Mouse (Mus musculus) layer of hippocampus, adult 8-10 months (tissue): ENCODE data around the gene Gucy2d. TPM values are rescaled to one million over a fixed set of nuclear protein-coding genes. Genes with fewer than 3 reads are reported as not detected.
A peak's percentile ranks its signal among the peaks of the same experiment; 100 is the strongest.

ENCODE experiments used
- DNase-seq, 2 experiments: peaks; one replicate each; pipeline ENCODE4 v3.0.0; 2022; ENCODE audit warnings: low spot score in 2 of 2
- total RNA-seq, 4 experiments: library from RNA; stranded (reverse); gene quantifications; 2 replicates each; pipeline ENCODE4 v1.2.4; 2022

The Gucy2d gene
- total RNA-seq, result under 1 TPM in 1 of 4 experiments, not detected in 3; 0.17 TPM

DNA sequence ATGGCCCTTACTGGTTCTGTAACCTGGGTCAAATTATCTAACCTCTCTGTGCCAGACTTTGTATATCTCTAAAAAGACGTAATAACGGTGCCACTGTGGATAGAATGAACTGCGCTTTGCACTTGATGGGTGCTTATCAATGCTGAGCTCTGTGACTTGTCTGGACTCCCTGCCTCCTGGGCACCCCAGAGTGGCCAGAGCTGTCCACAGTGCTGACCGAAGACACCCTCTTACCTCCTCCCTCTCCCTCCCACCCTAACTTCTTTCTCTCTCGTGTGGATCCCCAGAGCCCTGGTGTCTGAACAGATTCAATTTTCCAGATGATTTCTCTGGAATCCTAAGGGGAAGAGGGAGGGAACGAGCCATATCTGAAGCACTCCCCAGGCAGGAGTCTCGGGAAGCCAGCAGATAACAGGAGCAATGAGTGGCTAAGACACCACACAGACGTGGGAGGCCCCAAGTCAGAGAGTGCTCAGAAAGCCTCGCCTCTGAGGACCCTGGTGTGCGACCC is at the start of gene Gucy2d:
Gucy2d (plus strand) TSS at position 461 of the 511 bp plus-strand sequence.
- DNase-seq, result no peak

DNA sequence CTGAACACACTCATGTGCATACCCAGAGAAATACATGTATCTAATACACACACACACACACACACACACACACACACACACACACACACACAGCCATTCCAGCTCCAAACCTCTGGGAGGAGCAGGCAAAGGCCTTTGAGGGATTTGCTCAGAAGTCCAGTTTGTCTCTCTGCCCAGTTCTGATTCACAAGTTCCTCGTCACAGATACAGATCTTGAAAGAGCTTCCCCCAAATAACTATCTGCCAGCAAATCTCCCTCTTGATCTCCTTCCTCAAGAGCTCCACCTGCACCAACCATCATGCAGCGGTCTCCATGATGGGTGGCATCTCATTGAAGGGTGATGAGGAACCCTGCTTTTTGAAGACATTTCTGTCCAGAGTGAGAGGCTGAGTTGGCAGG is 49.7 kb upstream of the Gucy2d start:
- no peak for DNase-seq

DNA sequence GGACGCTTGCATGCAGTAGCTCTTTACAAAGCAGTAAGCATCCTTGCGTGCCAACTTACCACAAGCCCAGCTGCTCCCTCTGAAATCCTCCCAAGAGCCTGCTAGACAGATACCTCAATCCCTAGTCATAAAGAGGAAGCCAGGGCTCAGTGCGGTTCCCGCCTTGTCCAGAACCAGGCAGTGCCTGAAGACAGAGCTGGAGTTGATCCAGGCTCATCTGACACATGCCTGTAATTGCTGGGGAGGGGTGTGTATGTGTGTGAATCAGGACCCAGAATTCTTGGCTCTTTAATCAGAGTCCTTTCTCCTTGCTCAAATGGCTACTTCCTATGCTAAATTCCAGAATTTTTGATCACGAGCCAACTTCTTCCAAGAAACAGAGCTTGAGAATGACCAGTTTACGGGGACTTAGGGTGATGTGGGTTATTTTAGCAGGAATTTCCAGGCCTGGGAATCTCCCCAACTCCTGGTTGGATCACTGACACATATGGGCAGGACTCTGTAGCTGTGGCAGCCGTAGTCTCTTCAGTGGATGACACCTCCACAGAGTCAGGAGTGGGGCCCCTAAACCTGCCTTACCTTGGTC is 48.8 kb upstream of the Gucy2d start:
- DNase-seq, result peak in 1 of 2 experiments; percentile 29

DNA sequence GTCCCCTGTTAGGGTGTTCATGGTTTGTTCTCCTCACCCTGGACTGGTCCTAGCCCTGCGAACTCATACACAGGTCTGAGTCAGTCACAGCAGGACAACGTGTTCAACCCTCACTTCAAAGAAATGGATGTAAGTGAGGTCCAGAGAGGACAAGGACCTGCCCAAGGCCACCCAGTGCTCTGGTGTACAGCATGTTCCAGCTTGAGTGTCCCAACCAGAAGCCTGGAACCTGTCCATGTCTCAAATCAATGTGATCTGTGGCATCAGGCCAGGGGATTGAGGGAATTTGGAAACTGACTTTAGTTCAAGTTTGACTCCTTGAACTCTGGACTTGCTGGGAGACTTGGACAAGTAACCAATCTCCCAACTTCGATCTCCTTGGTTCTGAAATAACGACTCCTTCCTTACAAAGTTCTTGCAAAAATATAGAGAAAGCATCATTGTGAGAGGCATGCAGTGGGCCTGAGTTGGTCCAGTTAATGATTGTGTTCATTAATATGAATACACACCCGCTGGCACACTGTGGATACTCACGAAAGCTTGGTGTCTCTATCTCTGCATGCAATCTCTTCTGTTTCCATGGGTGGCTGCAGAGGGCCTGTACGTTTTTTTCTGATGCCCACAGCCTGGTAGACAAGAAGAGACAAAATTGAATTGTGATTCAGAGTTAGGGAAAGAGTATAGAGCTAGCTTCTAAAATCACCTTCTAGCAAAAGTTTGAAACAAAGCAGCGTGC is 47.6 kb upstream of the Gucy2d start:
- DNase-seq, result no peak

DNA sequence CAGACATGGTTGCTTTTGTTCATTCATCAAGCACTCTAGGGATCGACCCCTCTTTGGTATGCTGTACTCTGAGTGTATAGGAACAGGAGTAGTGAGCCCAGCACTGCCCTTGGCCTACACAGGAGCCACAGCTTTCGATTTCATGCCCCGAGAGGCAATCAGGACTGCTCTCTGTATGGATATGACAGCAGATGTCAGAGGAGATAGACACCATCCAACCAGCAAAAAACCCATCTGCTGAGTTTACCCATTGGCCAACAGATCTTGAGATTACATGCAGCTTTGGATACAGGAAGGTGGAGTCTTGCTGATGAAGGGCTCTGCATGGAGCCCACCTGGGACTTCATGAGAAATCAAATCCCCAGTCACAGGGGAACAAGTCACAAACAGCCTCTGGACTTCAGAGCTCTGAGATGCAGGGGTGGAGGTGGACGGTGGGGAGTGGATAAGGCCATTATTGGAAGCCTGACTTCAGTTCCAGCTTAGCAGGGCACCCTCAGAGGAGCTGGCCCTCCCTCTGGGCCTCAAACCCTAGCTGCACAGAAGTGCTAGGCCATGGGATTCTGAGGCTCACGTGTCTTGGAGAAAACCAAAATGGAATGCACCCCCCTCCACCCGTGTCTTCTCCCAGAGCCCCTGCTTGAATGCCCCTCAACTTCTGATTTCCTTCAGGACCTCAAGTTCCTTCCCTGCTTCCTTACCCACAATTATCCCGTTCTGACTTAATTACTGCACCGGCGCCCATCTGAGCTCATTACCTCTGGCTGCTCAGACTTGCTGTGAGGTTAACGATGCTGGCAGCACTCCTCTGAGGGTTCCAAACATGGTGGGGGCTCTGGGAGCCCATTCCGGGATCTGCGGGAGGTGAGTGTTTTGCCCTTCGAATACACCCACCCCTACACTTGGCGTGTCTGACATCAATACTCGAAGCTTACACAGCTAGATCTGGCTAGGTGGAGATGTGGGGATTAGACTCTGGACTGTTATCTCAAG is 37.3 kb upstream of the Gucy2d start:
- DNase-seq, result no peak

DNA sequence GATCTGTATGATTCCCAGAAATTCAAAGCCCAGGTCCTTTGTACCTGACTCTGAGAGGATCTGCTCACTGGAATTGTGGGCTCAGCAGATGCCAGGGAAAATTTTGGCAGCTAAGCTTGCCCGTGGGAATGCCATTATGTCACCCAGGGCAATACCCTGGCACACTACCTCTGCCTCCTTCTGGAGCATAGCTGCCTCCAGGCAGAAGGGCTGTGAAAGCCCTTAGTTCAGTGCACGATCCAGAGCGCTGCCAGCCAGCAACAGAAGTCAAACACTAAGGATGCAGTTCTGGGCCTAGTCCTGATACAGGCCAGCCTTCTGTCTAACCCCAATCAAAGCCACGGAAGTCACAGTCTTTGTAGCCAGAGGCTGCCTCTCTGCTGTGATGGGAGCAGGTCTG is 36.2 kb upstream of the Gucy2d start:
- peak in 1 of 2 experiments; percentile 12 for DNase-seq

DNA sequence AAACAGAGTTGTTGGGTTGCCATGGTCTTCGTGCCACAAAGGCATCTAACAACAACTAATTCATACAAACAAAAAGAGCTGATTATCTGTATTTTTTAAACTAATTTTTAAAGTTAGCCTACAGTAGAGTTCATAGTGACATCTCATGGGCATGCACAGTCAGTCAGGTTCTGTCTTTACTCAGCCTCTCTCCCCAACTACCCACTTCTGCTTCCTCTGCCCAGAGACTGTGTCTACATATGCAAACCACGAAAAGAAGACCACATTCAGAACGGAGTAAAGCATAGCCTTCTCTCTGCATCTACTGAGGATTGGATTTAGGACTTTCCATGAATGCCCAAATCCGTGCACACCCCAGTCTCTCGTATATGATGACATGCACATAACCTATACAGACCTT is 32.6 kb upstream of the Gucy2d start:
- no peak for DNase-seq

DNA sequence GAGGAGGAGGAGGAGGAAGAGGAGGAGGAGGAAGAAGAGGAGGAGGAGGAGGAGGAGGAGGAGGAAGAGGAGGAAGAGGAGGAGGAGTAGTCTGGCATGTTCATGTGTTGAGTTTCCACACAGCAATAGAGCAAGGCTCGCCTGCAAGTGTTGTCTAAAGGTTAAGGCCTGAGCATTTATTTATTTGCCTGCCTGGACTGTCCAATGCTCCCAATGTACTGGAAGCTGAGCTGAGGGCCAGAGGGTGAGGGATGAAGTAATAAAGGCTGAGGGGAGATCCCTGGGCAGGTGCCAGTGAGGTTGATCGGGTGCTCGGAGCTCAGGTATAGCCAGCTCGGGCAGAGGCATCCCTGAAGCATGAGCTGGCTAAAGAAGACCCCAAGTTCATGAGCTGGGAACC is 27.1 kb upstream of the Gucy2d start:
- DNase-seq, result no peak

DNA sequence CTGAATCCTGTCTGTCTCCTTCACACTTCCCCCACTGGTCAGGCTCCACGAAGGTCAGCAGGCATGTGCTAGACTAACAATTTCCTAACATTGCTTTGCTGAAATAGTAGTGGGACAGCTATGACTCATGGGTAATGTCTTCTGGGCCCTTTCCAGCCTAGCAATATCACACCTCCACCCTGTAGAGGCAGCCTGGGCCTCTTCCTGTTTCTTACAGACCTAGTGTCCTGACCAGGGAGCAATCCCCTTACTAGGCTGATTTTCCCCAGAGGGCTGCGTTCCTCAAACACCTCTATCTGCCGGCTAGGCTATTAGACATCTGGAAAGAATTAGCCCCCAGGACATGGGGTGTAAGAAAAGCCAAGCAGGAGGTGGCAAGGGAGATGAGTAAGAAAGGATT is 24.7 kb upstream of the Gucy2d start:
- no peak for DNase-seq

DNA sequence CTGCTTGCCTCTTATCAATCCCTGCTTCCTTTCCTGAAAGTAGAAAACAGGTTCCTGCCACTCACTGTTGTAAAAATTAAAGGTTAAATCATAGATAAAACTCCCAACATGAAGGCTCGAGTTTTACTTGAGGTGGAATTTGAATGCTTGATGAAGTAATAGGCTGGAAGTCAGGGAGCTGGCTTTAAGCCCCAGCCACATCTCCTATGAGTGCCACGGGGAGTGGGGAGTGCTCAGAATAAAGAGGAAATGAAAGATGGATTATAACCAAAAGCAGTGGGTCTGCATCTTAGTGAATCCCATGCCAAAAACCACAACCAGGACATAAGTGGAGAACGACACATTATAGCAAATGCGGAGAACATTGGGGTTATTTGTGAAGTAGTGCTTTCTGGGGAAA is 24.2 kb upstream of the Gucy2d start:
- no peak for DNase-seq

DNA sequence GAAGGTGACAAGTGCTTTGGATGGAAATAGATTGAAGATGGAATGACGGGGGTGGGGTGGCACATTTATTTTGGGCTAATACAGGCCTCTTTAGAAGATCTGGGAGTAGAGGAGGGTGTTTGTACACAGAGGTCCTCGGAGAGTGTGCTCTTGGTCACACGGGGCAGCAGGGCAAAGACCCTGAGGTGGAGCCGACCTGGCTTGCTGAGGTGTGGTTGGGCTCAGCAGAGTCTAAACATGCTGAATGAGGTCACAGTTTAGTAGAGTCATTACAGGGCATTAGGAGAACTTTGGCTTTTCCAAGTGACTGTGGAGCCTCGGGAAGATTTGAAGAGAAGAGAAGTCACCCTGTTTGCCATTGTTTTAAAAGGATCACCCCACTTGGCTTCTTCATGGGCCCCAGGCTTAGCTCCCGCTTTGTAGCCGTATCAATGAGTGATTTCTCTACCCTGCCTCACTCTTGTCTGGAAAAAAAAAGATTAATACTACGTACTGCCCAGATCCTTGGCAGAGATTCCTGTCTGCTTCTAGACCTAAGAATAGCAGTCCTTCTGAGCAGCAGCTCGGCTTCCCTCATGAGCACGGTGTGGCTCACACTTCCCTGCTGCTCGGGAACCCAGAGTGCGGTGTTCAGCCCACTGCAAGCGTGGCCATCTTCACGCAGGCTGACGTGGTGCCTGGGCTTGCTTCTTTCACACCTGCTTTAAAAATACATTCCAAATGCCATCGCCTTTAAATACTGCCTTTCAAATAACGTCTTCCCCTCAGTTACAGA is 22.0 kb upstream of the Gucy2d start:
- peak; percentile 27 to 48 for DNase-seq

DNA sequence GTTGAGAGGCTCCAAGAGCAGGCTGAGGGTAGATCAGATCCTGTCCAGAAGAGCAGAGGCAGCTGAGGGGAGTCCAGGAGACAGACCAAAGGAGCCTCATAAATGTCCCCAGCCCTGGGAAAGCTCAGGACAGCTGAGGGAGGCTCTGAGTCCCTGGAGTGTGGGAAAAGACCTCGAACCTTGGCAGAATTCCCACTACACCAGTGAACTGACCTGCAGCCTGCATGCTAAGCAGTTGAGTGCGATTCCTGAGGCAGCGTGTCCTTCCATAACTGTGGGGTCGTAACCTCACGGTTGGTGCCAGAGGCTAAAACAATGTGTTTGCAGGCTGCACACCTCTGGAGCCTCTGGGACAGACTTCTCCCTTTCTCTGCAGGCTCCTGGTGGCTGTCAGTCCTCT is 20.9 kb upstream of the Gucy2d start:
- DNase-seq, result peak in 1 of 2 experiments; percentile 17

DNA sequence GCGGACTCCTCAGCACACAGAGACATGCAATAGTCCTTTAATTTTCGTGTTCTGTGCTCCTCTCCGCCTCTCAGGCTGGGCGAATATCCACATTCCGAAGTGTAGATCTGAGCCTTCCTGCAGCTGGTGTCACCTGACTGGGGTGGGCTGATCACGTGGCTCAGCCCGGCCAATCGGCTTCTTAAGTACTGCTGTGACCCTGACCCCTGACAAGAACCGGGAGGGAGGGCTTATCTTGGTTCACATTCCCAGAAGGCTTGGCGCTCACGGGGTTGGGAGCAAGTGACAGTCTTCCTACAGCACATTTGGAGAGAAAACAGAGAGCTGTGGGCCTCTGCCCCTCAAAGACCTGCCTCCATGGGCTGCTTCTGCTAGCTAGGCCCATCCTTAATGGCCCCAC is 16.7 kb upstream of the Gucy2d start:
- DNase-seq, result no peak

DNA sequence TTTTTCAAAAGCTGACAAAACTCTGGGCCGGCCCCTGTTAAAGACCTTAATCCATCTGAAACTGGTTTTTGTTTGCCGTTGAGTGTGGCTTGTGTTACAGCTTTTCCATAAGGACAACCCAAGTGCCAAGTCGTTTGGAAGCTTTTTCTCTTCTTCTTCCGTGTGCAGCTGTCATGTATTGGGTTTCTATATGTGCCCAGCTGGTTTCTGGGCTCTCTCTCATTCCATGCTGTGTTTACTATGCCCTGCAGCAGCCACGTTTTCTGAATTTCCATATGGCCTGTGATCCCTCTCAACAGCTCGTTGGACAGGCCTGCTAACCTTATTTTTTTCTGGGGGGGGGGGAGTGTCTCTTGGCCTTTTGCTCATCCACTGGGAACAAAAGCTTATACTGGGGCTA is 15.8 kb upstream of the Gucy2d start:
- DNase-seq, result no peak

DNA sequence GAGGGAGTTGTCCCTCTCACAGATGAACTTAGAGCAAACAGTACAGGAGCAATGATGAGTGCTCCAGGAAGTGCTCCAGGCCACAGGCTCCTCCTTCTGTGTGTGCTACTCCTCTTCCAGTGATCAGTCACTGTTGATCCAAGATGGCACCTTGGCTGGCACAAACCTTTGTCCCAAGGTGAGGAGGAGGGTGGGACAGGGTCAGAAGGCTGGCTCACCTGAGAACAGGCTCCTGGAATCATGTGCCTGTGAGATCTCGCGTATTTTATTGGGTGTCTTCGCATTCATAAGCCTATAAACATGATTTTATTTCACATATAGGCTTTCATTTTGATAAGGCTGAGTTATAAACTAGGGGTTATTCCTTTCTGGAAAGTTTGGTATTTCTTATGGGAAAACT is 14.7 kb upstream of the Gucy2d start:
- DNase-seq, result no peak

DNA sequence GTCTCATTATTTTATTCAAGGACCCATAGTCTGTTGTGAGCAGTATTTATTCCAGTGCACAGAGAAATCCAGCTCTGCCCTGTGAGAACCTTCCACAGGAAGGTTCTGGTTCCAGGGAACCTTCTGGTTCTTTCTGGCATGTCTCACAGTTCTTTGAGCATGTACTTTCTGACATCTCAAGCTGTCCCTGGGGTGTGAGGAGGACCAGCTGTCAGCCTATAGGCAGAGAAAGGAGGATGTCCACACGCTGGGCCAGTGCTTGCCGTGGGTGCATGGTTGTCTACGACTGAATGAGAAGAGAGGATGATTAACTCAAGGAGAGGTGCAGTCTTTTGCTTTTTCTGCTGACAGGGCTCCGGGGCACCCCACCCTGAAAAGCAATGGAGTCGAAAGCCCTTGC is 13.6 kb upstream of the Gucy2d start:
- no peak for DNase-seq

DNA sequence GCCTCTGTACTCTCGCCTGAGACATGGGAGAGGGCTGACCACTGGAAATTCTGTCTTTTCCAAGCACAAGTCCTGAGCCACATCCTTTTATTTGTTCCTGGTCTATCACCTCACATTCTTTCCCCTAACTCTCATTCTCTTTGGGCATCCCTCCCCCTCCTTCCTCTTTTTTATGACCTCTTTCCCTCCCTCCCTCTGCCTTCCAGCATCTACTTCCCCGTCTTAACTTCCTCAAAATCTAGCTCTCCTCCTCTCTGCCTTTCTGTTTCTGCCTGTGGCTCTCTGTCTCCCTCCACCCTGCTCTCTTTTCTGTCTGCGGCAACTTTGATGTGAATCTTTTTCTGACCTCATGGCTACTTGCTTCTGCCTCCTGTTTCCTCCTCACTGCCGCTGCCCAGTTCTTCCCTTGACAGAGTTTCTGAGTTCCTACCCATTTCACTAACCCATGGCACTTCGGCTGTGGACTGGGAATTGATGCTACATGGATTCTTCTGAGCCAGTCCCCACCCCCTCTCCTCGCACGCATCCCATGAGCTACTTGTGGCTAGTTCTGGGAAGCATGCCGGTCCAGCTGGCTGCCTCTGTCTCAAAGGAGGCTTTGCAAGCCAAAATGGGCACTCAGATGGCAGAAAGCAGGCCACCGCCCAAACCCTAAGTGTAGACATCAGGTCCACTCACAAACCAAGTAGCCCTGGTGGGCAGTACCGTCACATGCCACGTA is 12.9 kb upstream of the Gucy2d start:
- DNase-seq, result no peak

DNA sequence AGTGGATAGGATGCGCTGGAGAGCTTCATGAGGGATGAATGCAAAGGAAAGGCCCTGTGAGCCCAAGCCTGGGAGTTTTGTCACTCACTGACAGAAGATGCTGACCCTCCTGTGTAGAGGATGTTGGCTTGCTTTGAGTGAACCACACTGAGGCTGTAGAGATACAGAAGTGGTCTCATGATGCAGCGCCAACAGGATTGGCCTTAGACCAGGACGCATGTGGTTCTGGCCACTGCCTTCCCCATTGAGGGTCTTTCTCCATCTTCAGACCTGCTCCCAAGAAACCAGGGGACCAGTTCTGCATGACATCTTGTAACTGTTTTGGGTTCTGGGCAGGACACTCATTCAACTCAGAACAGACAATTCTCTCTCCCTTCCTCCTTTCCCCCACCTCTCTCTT is 10.6 kb upstream of the Gucy2d start:
- DNase-seq, result no peak

DNA sequence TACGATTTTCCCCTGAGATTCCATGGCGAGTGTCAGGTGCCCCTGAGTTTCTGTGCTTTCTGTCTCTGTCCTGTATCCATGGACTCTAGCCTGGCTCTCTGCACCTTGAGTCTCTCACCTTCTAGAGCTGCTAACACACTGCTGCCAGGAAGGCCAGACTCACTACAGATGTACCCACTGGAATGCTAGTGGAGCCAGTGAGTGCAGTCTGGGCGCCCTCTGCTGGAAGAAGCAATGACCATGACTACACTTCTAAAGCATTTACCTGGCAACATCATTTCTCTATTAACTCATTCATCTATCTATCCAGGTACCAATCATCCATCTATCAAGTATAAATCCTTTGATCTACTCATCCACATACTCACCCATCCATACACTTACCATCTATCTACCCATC is 9.4 kb upstream of the Gucy2d start:
- peak; percentile 20 to 65 for DNase-seq

DNA sequence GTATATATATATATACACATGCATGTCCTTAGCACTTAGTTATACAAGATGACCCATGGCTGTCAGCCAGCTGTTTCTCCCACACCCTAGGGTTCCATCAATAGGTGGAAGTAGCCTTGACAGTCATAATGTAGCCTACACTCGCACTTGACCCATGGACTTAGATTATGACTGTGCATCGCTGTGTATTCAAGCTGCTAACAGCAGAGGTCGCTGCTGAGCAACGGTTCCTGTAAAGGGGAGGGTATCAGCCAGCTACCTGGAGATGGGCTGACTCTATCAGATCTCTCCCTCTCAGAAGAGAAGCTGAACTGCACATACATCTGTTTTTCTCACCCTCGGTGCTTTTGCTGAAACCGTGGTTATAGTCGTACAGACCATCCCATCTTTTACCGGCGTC is 2.6 kb upstream of the Gucy2d start:
- peak in 1 of 2 experiments; percentile 13 for DNase-seq
